Mouse (Mus musculus) spleen, adult 2 months (tissue): ENCODE measurements around the gene Lingo3.

Experiments used
- CTCF ChIP-seq: fragments of 200-500 bp; IDR thresholded peaks from 2 replicates; pipeline ENCODE4 v1.5.1; 2011; ENCODE audit warnings: mild to moderate bottlenecking, inconsistent platforms; ENCODE audit not compliant: insufficient read depth, insufficient read length, insufficient replicate concordance; ENCODE audit errors: extremely low read depth
- POLR2A ChIP-seq: fragments of 200-500 bp; IDR thresholded peaks from 2 replicates; pipeline ENCODE4 v1.6.1; 2011; ENCODE audit warnings: low read depth, low read length, inconsistent platforms

- TF ChIP-seq POLR2A (no peak), CTCF (no peak)
Observed at GRCm38 (mm10) chr10:80810084-80810483, 33.8 kb downstream of the Lingo3 start.
